Mouse (Mus musculus): ENCODE data around the gene Clca3a2. TPM values are rescaled to one million over a fixed set of nuclear protein-coding genes. Genes with fewer than 3 reads are reported as not detected.

Clca3a2 gene
- 14.8 and 15.7 TPM in 2 replicates for polyA plus RNA-seq (2015; fragmentation: Nextera tagmentation; extraction: Ambion mirVana)

GRCm38 (mm10) chr3:144819219-144819618 is at the start of gene Clca3a2:
Gene Clca3a2 (minus strand): TSS chr3:144819494.

GRCm38 (mm10) chr3:144849014-144849556 is 29.8 kb upstream of the Clca3a2 start, which contains the start of gene Clca3b:
Gene Clca3b (minus strand): TSS chr3:144849357.

GRCm38 (mm10) chr3:144760592-144761309 is 58.5 kb downstream of the Clca3a2 start, which contains the start of gene Clca3a1:
Gene Clca3a1 (minus strand): TSS chr3:144760977.

Other genes with a start within 250 kb of the Clca3a2 start
- gene Hs2st1, start 249.3 kb downstream of the Clca3a2 start, polyA plus RNA-seq (2015; fragmentation: Nextera tagmentation; extraction: Ambion mirVana) = 4.5 TPM in 2 replicates
- gene Selenof, start 249.2 kb downstream of the Clca3a2 start, polyA plus RNA-seq (2015; fragmentation: Nextera tagmentation; extraction: Ambion mirVana) = 693 and 739 TPM in 2 replicates
- gene Sh3glb1, start 99.2 kb downstream of the Clca3a2 start, polyA plus RNA-seq (2015; fragmentation: Nextera tagmentation; extraction: Ambion mirVana) = 149 and 176 TPM in 2 replicates
- 14.6 and 14.8 TPM in 2 replicates for gene Clca3a1, start 58.5 kb downstream of the Clca3a2 start, polyA plus RNA-seq (2015; fragmentation: Nextera tagmentation; extraction: Ambion mirVana)
- not detected in 2 replicates for gene Clca3b, start 29.9 kb upstream of the Clca3a2 start, polyA plus RNA-seq (2015; fragmentation: Nextera tagmentation; extraction: Ambion mirVana)
- not detected in 2 replicates for gene Clca4b, start 113.0 kb upstream of the Clca3a2 start, polyA plus RNA-seq (2015; fragmentation: Nextera tagmentation; extraction: Ambion mirVana)
- gene Clca4a, start 155.6 kb upstream of the Clca3a2 start, polyA plus RNA-seq (2015; fragmentation: Nextera tagmentation; extraction: Ambion mirVana) = 0.08 TPM in 2 replicates
- gene Clca1, start 213.3 kb upstream of the Clca3a2 start, polyA plus RNA-seq (2015; fragmentation: Nextera tagmentation; extraction: Ambion mirVana) = 0.89 and 1.6 TPM in 2 replicates

Data from urinary bladder, postnatal 0 days (tissue).